Mouse (Mus musculus): ENCODE measurements around the gene Fzr1. TPM values are rescaled to one million over a fixed set of nuclear protein-coding genes. Genes with fewer than 3 reads are reported as not detected.

The Fzr1 gene
- polyA plus RNA-seq, 1 experiment from 2014 or later, result 117 TPM

- Histone ChIP-seq H3K36me3 (peaks cover 40% of the 10 kb centered on the region), H3K27me3 (ENCODE audit: insufficient read depth, poor library complexity, severe bottlenecking) (peaks cover 35% of the 10 kb centered on the region), H3K9me3 (no peaks in the 10 kb centered on the region), H3K27ac (peak overlapping the region; percentile 90), H3K4me1 (peaks cover 93% of the 10 kb centered on the region), H3K4me3 (peak overlapping the region; percentile 64)
- WGBS, result 5% methylated on average over 54 of the region's 54 CpGs
- DNase-seq (ENCODE audit: low spot score), result peak; percentile 94
Observed at GRCm38 (mm10) chr10:81363436-81364346, 14.6 kb downstream of the Fzr1 start.

DNA sequence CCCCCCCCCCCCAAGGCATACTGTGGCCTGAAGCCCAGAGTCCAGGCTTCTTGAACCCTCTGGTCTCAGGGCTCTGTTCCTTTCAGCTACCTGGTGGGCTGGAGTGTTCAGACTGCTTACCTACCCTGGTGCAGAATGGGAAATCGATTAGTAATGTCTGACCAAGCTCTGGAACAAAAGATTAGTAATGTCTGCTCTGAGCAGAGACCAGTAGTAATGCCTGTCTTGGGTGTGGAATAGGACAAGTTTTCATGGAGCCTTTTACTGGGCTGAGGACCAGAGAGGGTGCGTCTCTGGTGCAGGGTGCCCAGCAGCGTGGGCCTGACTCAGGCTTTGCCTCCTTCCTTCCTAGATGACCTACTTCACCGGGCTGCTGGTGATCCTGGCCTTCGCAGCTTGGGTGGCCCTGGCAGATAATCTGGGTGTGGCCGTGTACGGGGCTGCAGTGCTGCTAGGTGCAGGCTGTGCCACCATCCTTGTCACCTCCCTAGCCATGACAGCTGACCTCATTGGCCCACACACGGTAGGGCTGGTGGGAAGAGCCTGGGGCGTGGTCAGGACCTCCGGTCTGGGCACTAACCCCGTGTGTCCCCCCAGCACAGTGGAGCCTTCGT lies 15.9 kb downstream of the Fzr1 start:
- no peak for DNase-seq (ENCODE audit: low spot score)
- H3K4me1 ChIP-seq, result peaks cover 100% of the 10 kb centered on the region
- peak overlapping the region; percentile 64 for H3K4me3 ChIP-seq
- H3K27me3 ChIP-seq (ENCODE audit: insufficient read depth, poor library complexity, severe bottlenecking), result peaks cover 35% of the 10 kb centered on the region
- no peaks in the 10 kb centered on the region for H3K9me3 ChIP-seq
- peaks cover 27% of the 10 kb centered on the region for H3K36me3 ChIP-seq
- 59% methylated on average over 12 of the region's 12 CpGs for WGBS
- H3K27ac ChIP-seq, result peak overlapping the region; percentile 90

GRCm38 (mm10) chr10:81360721-81361120 lies 17.6 kb downstream of the Fzr1 start:
- Histone ChIP-seq H3K4me1 (peaks cover 97% of the 10 kb centered on the region), H3K9me3 (no peaks in the 10 kb centered on the region), H3K27me3 (ENCODE audit: insufficient read depth, poor library complexity, severe bottlenecking) (peaks cover 35% of the 10 kb centered on the region), H3K4me3 (no peak overlapping the region), H3K27ac (peak overlapping the region; percentile 59; the same call in 1 of the 2 replicates), H3K36me3 (peaks cover 14% of the 10 kb centered on the region)
- WGBS, result 67% methylated on average over 8 of the region's 8 CpGs
- DNase-seq (ENCODE audit: low spot score), result no peak

DNA sequence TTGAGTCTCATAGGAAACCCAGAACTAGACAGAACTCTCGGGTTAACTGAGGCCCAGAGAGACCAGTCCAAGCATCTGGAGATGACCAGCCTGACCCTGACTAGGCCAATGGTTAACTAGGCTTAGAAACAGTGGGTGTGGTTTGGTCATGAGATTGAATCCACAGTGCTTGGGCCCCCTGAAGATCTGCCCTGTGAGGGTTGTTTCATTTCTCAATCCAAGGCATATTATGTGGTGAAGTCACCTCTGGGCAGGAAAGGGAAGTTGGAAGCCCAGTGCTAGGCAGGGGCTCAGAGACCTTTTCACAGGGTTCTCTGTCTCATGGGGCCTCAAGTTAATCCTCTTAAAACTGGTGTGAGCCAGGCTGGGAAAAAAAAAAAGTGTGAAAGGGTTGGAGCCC lies 19.5 kb downstream of the Fzr1 start:
- 51% methylated on average over 1 of the region's 1 CpGs for WGBS
- peak overlapping the region; percentile 91 for H3K27ac ChIP-seq
- no peak for DNase-seq (ENCODE audit: low spot score)
- H3K36me3 ChIP-seq, result peaks cover 14% of the 10 kb centered on the region
- H3K4me1 ChIP-seq, result peaks cover 94% of the 10 kb centered on the region
- peaks cover 20% of the 10 kb centered on the region for H3K27me3 ChIP-seq (ENCODE audit: insufficient read depth, poor library complexity, severe bottlenecking)
- no peaks in the 10 kb centered on the region for H3K9me3 ChIP-seq
- peak overlapping the region; percentile 92 for H3K4me3 ChIP-seq

DNA sequence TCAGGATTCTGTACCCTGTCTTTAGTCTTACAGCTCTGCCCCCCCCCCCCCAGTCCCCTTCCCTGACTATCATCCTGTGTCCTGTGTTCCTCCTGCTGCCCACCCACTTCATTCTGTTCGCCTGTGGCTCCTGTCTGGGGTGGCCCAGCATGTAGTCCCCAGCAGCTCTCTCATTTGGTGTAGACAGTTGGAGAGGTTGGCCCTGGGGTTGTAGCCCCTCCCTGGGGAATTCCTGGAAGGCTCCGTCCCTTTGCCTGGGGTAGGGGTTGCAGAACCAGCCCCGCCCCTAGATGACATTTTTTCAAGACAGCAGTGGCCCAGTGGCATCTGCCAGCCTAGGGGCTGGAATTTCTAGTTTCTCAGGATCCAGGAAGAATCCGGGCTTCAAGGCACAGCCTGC lies 20.1 kb downstream of the Fzr1 start:
- H3K36me3 ChIP-seq, result peaks cover 14% of the 10 kb centered on the region
- peaks cover 88% of the 10 kb centered on the region for H3K4me1 ChIP-seq
- peak overlapping the region; percentile 92 for H3K4me3 ChIP-seq
- no peak for DNase-seq (ENCODE audit: low spot score)
- H3K27me3 ChIP-seq (ENCODE audit: insufficient read depth, poor library complexity, severe bottlenecking), result peaks cover 15% of the 10 kb centered on the region
- no peaks in the 10 kb centered on the region for H3K9me3 ChIP-seq
- 23% methylated on average over 4 of the region's 4 CpGs for WGBS
- H3K27ac ChIP-seq, result peak overlapping the region; percentile 91

DNA sequence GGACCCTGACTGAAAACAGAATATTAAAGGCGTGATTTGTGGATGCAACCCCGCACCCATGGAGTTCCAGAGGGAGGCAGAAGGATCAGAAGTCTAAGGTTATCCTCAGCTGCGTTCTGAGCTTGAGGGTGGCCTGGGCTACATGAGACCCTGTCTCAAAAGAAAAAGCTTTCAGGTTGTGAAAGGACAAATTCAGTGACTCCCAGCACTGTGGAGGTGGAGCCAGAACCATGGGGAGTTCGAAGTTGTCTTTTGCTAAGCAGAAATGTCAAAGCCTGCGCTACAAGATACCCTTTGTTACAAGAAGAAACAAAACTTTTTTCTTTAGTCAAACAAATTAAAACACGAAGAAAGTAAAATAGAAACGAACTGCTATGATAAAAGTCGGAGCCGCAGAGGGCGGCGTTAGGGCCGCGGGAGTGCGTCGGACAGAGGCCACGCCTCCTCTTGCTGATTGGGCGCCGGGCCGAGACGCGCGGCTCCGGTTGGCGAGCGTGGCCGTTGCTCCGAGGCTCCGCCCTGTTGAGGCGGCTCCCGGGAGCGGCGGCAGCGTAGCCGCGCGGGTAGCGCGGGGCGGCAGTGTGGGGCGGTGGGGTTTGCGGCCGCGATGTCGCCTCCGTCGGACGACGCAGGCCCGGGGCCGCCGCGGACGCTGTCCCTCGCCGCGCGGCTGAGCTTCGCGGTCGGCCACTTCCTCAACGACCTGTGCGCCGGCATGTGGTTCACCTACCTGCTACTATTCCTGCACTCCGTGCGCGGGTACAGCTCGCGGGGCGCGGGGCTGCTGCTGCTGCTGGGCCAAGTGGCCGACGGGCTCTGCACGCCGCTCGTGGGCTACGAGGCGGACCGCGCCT lies 21.1 kb downstream of the Fzr1 start, which contains the start of gene Mfsd12:
Mfsd12 (plus strand) TSS at position 501 of the 854 bp plus-strand sequence.
- Histone ChIP-seq H3K9me3 (no peaks in the 10 kb centered on the region), H3K4me1 (peaks cover 78% of the 10 kb centered on the region), H3K27ac (peak within 1 kb of the TSS; percentile 91), H3K36me3 (peaks cover 6% of the 10 kb centered on the region; the same call in 1 of the 2 replicates), H3K27me3 (ENCODE audit: insufficient read depth, poor library complexity, severe bottlenecking) (peaks cover 5% of the 10 kb centered on the region; the same call in 1 of the 2 replicates), H3K4me3 (peak within 1 kb of the TSS; percentile 92)
- DNase-seq (ENCODE audit: low spot score), result peak; percentile 93
- WGBS, result 1% methylated on average over 79 of the region's 79 CpGs

- Histone ChIP-seq H3K27ac (peak overlapping the region; percentile 65; the same call in 1 of the 2 replicates), H3K9me3 (no peaks in the 10 kb centered on the region), H3K27me3 (ENCODE audit: insufficient read depth, poor library complexity, severe bottlenecking) (no peaks in the 10 kb centered on the region), H3K36me3 (no peaks in the 10 kb centered on the region; the same call in 1 of the 2 replicates), H3K4me3 (peak overlapping the region; percentile 92), H3K4me1 (peaks cover 77% of the 10 kb centered on the region)
- WGBS, result 52% methylated on average over 12 of the region's 12 CpGs
- no peak for DNase-seq (ENCODE audit: low spot score)
Observed at GRCm38 (mm10) chr10:81356352-81356990, 21.8 kb downstream of the Fzr1 start.

- WGBS, result 62% methylated on average over 4 of the region's 4 CpGs
- no peak overlapping the region for H3K27ac ChIP-seq
- no peak for DNase-seq (ENCODE audit: low spot score)
- no peaks in the 10 kb centered on the region for H3K36me3 ChIP-seq
- H3K9me3 ChIP-seq, result no peaks in the 10 kb centered on the region
- H3K27me3 ChIP-seq (ENCODE audit: insufficient read depth, poor library complexity, severe bottlenecking), result no peaks in the 10 kb centered on the region
- peaks cover 73% of the 10 kb centered on the region for H3K4me1 ChIP-seq
- H3K4me3 ChIP-seq, result no peak overlapping the region
Observed at GRCm38 (mm10) chr10:81355533-81355932, 22.8 kb downstream of the Fzr1 start.

- DNase-seq (ENCODE audit: low spot score), result no peak
- 58% methylated on average over 9 of the region's 9 CpGs for WGBS
- Histone ChIP-seq H3K27ac (0 out of 2 replicates have a peak overlapping the region, but pooled peaks have one; percentile 2), H3K27me3 (ENCODE audit: insufficient read depth, poor library complexity, severe bottlenecking) (no peaks in the 10 kb centered on the region), H3K9me3 (no peaks in the 10 kb centered on the region), H3K4me3 (no peak overlapping the region), H3K4me1 (peaks cover 66% of the 10 kb centered on the region), H3K36me3 (no peaks in the 10 kb centered on the region)
Observed at GRCm38 (mm10) chr10:81354738-81355477, 23.4 kb downstream of the Fzr1 start.

- Histone ChIP-seq H3K4me1 (peaks cover 65% of the 10 kb centered on the region), H3K9me3 (no peaks in the 10 kb centered on the region), H3K4me3 (no peak overlapping the region), H3K27me3 (ENCODE audit: insufficient read depth, poor library complexity, severe bottlenecking) (peaks cover 9% of the 10 kb centered on the region; the same call in 1 of the 2 replicates), H3K36me3 (peaks cover 18% of the 10 kb centered on the region), H3K27ac (no peak overlapping the region)
- WGBS, result 18% methylated on average over 9 of the region's 9 CpGs
- no peak for DNase-seq (ENCODE audit: low spot score)
Observed at GRCm38 (mm10) chr10:81351678-81352291, 26.5 kb downstream of the Fzr1 start.

DNA sequence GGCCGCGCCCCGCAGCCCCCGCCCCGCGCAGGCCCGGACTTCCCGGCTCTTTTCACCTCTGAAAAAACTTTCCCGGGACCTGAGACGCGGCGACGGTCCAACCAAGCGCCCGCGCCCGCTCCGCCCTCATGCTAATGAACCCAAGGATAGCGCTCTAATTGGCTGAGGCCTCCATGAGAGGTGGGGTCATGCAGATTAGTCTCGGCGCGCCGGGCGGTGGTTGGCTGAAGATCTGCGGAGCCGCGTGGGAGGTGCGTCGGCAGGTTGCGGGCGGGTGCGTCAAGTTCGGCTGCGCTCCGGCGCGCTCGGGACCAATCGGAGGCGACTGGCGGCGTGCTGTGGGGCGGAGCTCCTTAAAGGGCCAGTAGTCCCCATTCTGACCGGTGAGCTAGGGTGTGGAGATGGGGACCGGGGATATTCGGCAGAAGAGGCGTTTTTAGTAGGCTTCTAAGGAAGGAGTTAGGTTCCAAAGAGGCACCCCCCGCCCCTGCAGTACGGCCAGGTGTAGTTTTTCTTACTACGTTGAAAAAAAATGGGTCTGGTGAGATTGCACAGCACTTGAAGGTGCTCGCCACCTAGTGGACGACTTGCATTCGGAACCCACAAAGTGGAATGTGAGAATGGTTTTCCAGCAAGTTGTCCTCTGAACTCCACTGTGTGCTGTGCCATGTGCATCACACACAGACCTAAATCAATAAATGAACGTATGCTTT lies 27.8 kb downstream of the Fzr1 start, which contains the start of gene Hmg20b:
Hmg20b (minus strand) TSS at position 130 of the 713 bp plus-strand sequence.
- Histone ChIP-seq H3K27ac (peak within 1 kb of the TSS; percentile 96), H3K27me3 (ENCODE audit: insufficient read depth, poor library complexity, severe bottlenecking) (peaks cover 19% of the 10 kb centered on the region; the same call in 1 of the 2 replicates), H3K36me3 (peaks cover 25% of the 10 kb centered on the region), H3K9me3 (no peaks in the 10 kb centered on the region), H3K4me1 (peaks cover 62% of the 10 kb centered on the region), H3K4me3 (peak within 1 kb of the TSS; percentile 85)
- peak; percentile 100 for DNase-seq (ENCODE audit: low spot score)
- under 1% methylated on average over 54 of the region's 54 CpGs for WGBS
